ENCODE assay signal across 8 mouse cellular contexts in the genomic region with DNA sequence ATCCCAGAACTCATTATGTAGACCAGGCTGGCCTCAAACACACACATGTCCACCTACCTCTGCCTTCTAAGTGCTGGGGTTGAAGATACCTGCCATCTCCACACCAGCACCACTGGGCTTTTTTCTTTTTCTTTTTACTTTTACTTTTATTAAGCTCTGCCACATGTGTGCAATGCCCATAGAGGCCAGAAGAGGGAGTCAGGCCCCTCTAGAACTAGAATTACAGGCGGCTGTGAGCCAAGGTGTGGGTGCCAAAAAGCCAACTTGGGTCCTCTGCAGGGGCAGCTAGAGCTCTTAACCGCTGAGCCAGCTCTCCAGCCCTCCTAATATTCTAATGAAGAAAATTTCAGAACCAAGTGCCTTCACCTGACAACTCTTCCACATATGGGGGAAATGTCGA. TPM values are rescaled to one million over a fixed set of nuclear protein-coding genes. Genes with fewer than 3 reads are reported as not detected.
DNase-seq lines count a peak whose midpoint lies in the region; ATAC-seq and TF ChIP-seq lines count a peak whose summit lies in the region.

No protein-coding gene starts in this region.

- peak; percentile 37 for DNase-seq in gastrocnemius, adult 2 months
- DNase-seq in gastrocnemius, adult 18-20 months (ENCODE audit: low spot score): no peak
- peak; percentile 13 for DNase-seq in midbrain, embryonic 14.5 days
- DNase-seq in thymus, postnatal 25 days: peak; percentile 25
- DNase-seq in urinary bladder, postnatal 25 days (ENCODE audit: low spot score): no peak
- DNase-seq in forebrain, embryonic 10.5 days (ENCODE audit: extremely low spot score, low spot score): no peak

- WGBS in midbrain, embryonic 14.5 days: 53% methylated on average over 3 of the region's 3 CpGs
- WGBS in midbrain, embryonic 15.5 days: 43% methylated on average over 3 of the region's 3 CpGs
- 24% methylated on average over 3 of the region's 3 CpGs for WGBS in liver, embryonic 15.5 days (ENCODE audit: insufficient replicate concordance)
- WGBS in forebrain, embryonic 10.5 days: 58% methylated on average over 3 of the region's 3 CpGs

- ATAC-seq in midbrain, embryonic 14.5 days (ENCODE audit: low FRiP score, low TSS enrichment): no peak
- no peak for ATAC-seq in midbrain, embryonic 15.5 days (replicated peaks)
- no peak for ATAC-seq in liver, embryonic 15.5 days (ENCODE audit: insufficient read depth)

- H3K9ac ChIP-seq in midbrain, embryonic 14.5 days (replicated peaks; ENCODE audit: low read length): no peak overlapping the region
- H3K9ac ChIP-seq in midbrain, embryonic 15.5 days: no peak overlapping the region
- no peak overlapping the region for H3K9ac ChIP-seq in liver, embryonic 15.5 days

- H3K9me3 ChIP-seq in midbrain, embryonic 14.5 days (ENCODE audit: control insufficient read depth, low read length): no peaks in the 10 kb centered on the region
- no peaks in the 10 kb centered on the region for H3K9me3 ChIP-seq in midbrain, embryonic 15.5 days
- no peaks in the 10 kb centered on the region for H3K9me3 ChIP-seq in liver, embryonic 15.5 days (replicated peaks)
- no peaks in the 10 kb centered on the region for H3K9me3 ChIP-seq in forebrain, embryonic 10.5 days

- H3K4me1 ChIP-seq in midbrain, embryonic 14.5 days (ENCODE audit: control insufficient read depth, insufficient read depth, low read length): no peaks in the 10 kb centered on the region
- H3K4me1 ChIP-seq in midbrain, embryonic 15.5 days: 0 out of 2 replicates have a peak, but pooled peaks cover 2% of the 10 kb centered on the region
- peaks cover 31% of the 10 kb centered on the region for H3K4me1 ChIP-seq in liver, embryonic 15.5 days (replicated peaks)
- peaks cover 11% of the 10 kb centered on the region for H3K4me1 ChIP-seq in forebrain, embryonic 10.5 days

- intact Hi-C loops in gastrocnemius, adult 2 months (cut with DNase I): loop anchor here (10.0 kb wide), 1 partner anchor 579 kb away; no protein-coding TSS in a partner anchor

- H3K4me2 ChIP-seq in midbrain, embryonic 14.5 days (ENCODE audit: low read length): no peak overlapping the region
- no peak overlapping the region for H3K4me2 ChIP-seq in midbrain, embryonic 15.5 days
- 0 out of 2 replicates have a peak overlapping the region, but pooled peaks have one; percentile 10 for H3K4me2 ChIP-seq in liver, embryonic 15.5 days

- no peak overlapping the region for H3K4me3 ChIP-seq in gastrocnemius, adult 2 months
- no peak overlapping the region for H3K4me3 ChIP-seq in midbrain, embryonic 14.5 days (replicated peaks; ENCODE audit: low read depth, low read length)
- H3K4me3 ChIP-seq in midbrain, embryonic 15.5 days: no peak overlapping the region
- no peak overlapping the region for H3K4me3 ChIP-seq in liver, embryonic 15.5 days (replicated peaks)
- no peak overlapping the region for H3K4me3 ChIP-seq in forebrain, embryonic 10.5 days

- peak; percentile 50 for TF ChIP-seq CTCF in gastrocnemius, adult 2 months (IDR thresholded peaks at IDR 0.05)

- no peaks in the 10 kb centered on the region for H3K36me3 ChIP-seq in midbrain, embryonic 14.5 days (ENCODE audit: control insufficient read depth, insufficient read depth, low read length)
- no peaks in the 10 kb centered on the region for H3K36me3 ChIP-seq in midbrain, embryonic 15.5 days (replicated peaks)
- no peaks in the 10 kb centered on the region for H3K36me3 ChIP-seq in liver, embryonic 15.5 days (replicated peaks)
- H3K36me3 ChIP-seq in forebrain, embryonic 10.5 days (replicated peaks): no peaks in the 10 kb centered on the region

- no peak overlapping the region for H3K27ac ChIP-seq in gastrocnemius, adult 2 months
- H3K27ac ChIP-seq in midbrain, embryonic 14.5 days (replicated peaks; ENCODE audit: low read depth, low read length): no peak overlapping the region
- no peak overlapping the region for H3K27ac ChIP-seq in midbrain, embryonic 15.5 days
- H3K27ac ChIP-seq in liver, embryonic 15.5 days (replicated peaks): no peak overlapping the region
- no peak overlapping the region for H3K27ac ChIP-seq in forebrain, embryonic 10.5 days

- H3K27me3 ChIP-seq in midbrain, embryonic 14.5 days (ENCODE audit: control insufficient read depth, insufficient read depth, low read length): no peaks in the 10 kb centered on the region
- no peaks in the 10 kb centered on the region for H3K27me3 ChIP-seq in midbrain, embryonic 15.5 days (replicated peaks)
- H3K27me3 ChIP-seq in liver, embryonic 15.5 days: no peaks in the 10 kb centered on the region
- peaks cover 15% of the 10 kb centered on the region for H3K27me3 ChIP-seq in forebrain, embryonic 10.5 days (ENCODE audit: poor library complexity, severe bottlenecking)

RNA-seq across cellular contexts. Expression of gene Ppp2r5c, which starts 30.7 kb away (rescaled TPM):
- 10 to 100 TPM; 57.9 to 80.9 TPM for total RNA-seq in gastrocnemius, adult 2 months (2021)
- 10 to 100 TPM; 66.5 to 75.7 TPM for total RNA-seq in gastrocnemius, adult 18-20 months (2021)
- 125 and 158 TPM in 2 replicates for polyA plus RNA-seq in midbrain, embryonic 14.5 days (2014; fragmentation: Nextera tagmentation; extraction: Ambion mirVana)
- polyA plus RNA-seq in midbrain, embryonic 15.5 days (2015; fragmentation: Nextera tagmentation; extraction: Ambion mirVana): 142 and 149 TPM in 2 replicates
- polyA plus RNA-seq in liver, embryonic 15.5 days (2015; fragmentation: Nextera tagmentation; extraction: Ambion mirVana): 64.2 and 66.0 TPM in 2 replicates
- 135 and 138 TPM in 2 replicates for polyA plus RNA-seq in forebrain, embryonic 10.5 days (2016; fragmentation: Nextera tagmentation; extraction: Ambion mirVana)

Comparison
In these comparisons a context has a peak if more than half of its experiments do, and no peak if none do; other contexts are left out.
1. DNase-seq: peak in gastrocnemius, adult 2 months (single experiment), midbrain, embryonic 14.5 days (single experiment) and thymus, postnatal 25 days (single experiment); none in gastrocnemius, adult 18-20 months (single experiment), urinary bladder, postnatal 25 days (single experiment) and forebrain, embryonic 10.5 days (single experiment).